Mouse (Mus musculus) right cerebral cortex, postnatal 36 days (tissue): Measurements from ENCODE around the gene Nbea.

Source experiments
- DNase-seq, 2 experiments: peaks; one replicate each; pipeline ENCODE4 v3.0.0; 2022; ENCODE audit warnings: low spot score in 2 of 2, mixed read lengths in 1 of 2

The Nbea gene

GRCm38 (mm10) chr3:55751363-55751762 lies 432.1 kb downstream of the Nbea start:
- no peak for DNase-seq

- no peak for DNase-seq
These were observed 432.9 kb downstream of the Nbea start for GRCm38 (mm10) chr3:55750445-55751065.

GRCm38 (mm10) chr3:55743885-55744284 lies 439.6 kb downstream of the Nbea start:
- no peak for DNase-seq

- DNase-seq: no peak
These were observed 440.8 kb downstream of the Nbea start for GRCm38 (mm10) chr3:55742654-55743053.

GRCm38 (mm10) chr3:55742218-55742617 lies 441.3 kb downstream of the Nbea start:
- no peak for DNase-seq

- DNase-seq: no peak
These were observed 442.1 kb downstream of the Nbea start for GRCm38 (mm10) chr3:55741428-55741827.

GRCm38 (mm10) chr3:55733665-55734064 lies 449.8 kb downstream of the Nbea start:
- no peak for DNase-seq

- no peak for DNase-seq
These were observed 453.0 kb downstream of the Nbea start for GRCm38 (mm10) chr3:55730549-55730948.

- DNase-seq: no peak
These were observed 453.4 kb downstream of the Nbea start for GRCm38 (mm10) chr3:55730142-55730541.

GRCm38 (mm10) chr3:55714260-55714659 lies 469.2 kb downstream of the Nbea start:
- no peak for DNase-seq

- no peak for DNase-seq
These were observed 469.6 kb downstream of the Nbea start for GRCm38 (mm10) chr3:55713856-55714255.

- DNase-seq: no peak
These were observed 473.2 kb downstream of the Nbea start for GRCm38 (mm10) chr3:55710300-55710699.

- DNase-seq: no peak
These were observed 481.9 kb downstream of the Nbea start for GRCm38 (mm10) chr3:55701632-55702031.

GRCm38 (mm10) chr3:55697174-55697573 lies 486.3 kb downstream of the Nbea start:
- no peak for DNase-seq

- no peak for DNase-seq
These were observed 490.4 kb downstream of the Nbea start for GRCm38 (mm10) chr3:55693073-55693472.

- DNase-seq: no peak
These were observed 495.4 kb downstream of the Nbea start for GRCm38 (mm10) chr3:55688098-55688497.

- no peak for DNase-seq
These were observed 496.5 kb downstream of the Nbea start for GRCm38 (mm10) chr3:55686993-55687392.

- DNase-seq: no peak
These were observed 497.9 kb downstream of the Nbea start for GRCm38 (mm10) chr3:55685627-55686026.

GRCm38 (mm10) chr3:55684892-55685291 lies 498.6 kb downstream of the Nbea start:
- peak in 1 of 2 experiments; percentile 28 for DNase-seq

- peak in 1 of 2 experiments; percentile 45 for DNase-seq
These were observed 505.8 kb downstream of the Nbea start for GRCm38 (mm10) chr3:55677691-55678090.

- DNase-seq: no peak
These were observed 509.3 kb downstream of the Nbea start for GRCm38 (mm10) chr3:55674185-55674584.

- DNase-seq: no peak
These were observed 516.5 kb downstream of the Nbea start for GRCm38 (mm10) chr3:55667048-55667447.

- no peak for DNase-seq
These were observed 517.6 kb downstream of the Nbea start for GRCm38 (mm10) chr3:55665928-55666327.

- peak in 1 of 2 experiments; percentile 52 for DNase-seq
These were observed 518.8 kb downstream of the Nbea start for GRCm38 (mm10) chr3:55664713-55665112.
